Mouse (Mus musculus): ENCODE measurements around the gene Ssna1. TPM values are rescaled to one million over a fixed set of nuclear protein-coding genes. Genes with fewer than 3 reads are reported as not detected.

Gene Ssna1
- polyA plus RNA-seq, 2 experiments: 76.0 to 145 TPM

GRCm38 (mm10) chr2:25223681-25224491 is 48.4 kb downstream of the Ssna1 start:
- Histone ChIP-seq H3K4me1 (replicated peaks; ENCODE audit: control insufficient read depth in 2 of 2, insufficient read depth in 2 of 2, low read length in 1 of 2) (peaks cover 5 to 13% of the 10 kb centered on the region in 2 experiments), H3K4me3 (ENCODE audit: insufficient read depth in 1 of 2, low read depth in 2 of 2, low read length in 2 of 2) (peak overlapping the region; percentile 90 to 96), H3K9me3 (ENCODE audit: control insufficient read depth, low read length) (no peaks in the 10 kb centered on the region), H3K27me3 (ENCODE audit: control insufficient read depth, insufficient read depth, low read length) (no peaks in the 10 kb centered on the region), H3K4me2 (ENCODE audit: low read depth) (peak overlapping the region; percentile 81), H3K27ac (peak overlapping the region; percentile 100), H3K36me3 (replicated peaks; ENCODE audit: control insufficient read depth, insufficient read depth, low read depth) (peaks cover 24% of the 10 kb centered on the region), H3K9ac (replicated peaks) (peak overlapping the region; percentile 100)
- TF ChIP-seq EP300 (IDR thresholded peaks at IDR 0.05; ENCODE audit: low read depth) (peak; percentile 39; the same call in 1 of the 2 replicates), CTCF (IDR thresholded peaks at IDR 0.05; ENCODE audit: low read depth) (no peak)
- ATAC-seq (ENCODE audit: insufficient read depth): peak; percentile 76
- WGBS (ENCODE audit: insufficient replicate concordance): under 1% methylated on average over 52 of the region's 53 CpGs
- DNase-seq (ENCODE audit: low read depth in 3 of 3, low spot score in 3 of 3): peak; percentile 86 to 90 (median 87)

- 0 out of 4 replicates have a peak overlapping the region, but pooled peaks of 1 of the 2 experiments have one; percentile 8 for H3K4me3 ChIP-seq (ENCODE audit: insufficient read depth in 1 of 2, low read depth in 2 of 2, low read length in 2 of 2)
- no peak overlapping the region for H3K4me2 ChIP-seq (ENCODE audit: low read depth)
- peaks cover 5 to 10% of the 10 kb centered on the region in 2 experiments for H3K4me1 ChIP-seq (replicated peaks; ENCODE audit: control insufficient read depth in 2 of 2, insufficient read depth in 2 of 2, low read length in 1 of 2)
- no peak overlapping the region for H3K27ac ChIP-seq
- ATAC-seq (ENCODE audit: insufficient read depth) (no peak), DNase-seq (ENCODE audit: low read depth in 3 of 3, low spot score in 3 of 3) (no peak)
- WGBS (ENCODE audit: insufficient replicate concordance): 61% methylated on average over 5 of the region's 5 CpGs
- no peaks in the 10 kb centered on the region for H3K9me3 ChIP-seq (ENCODE audit: control insufficient read depth, low read length)
- TF ChIP-seq EP300 (IDR thresholded peaks at IDR 0.05; ENCODE audit: low read depth): no peak
- TF ChIP-seq CTCF (IDR thresholded peaks at IDR 0.05; ENCODE audit: low read depth): no peak
- H3K9ac ChIP-seq (replicated peaks): no peak overlapping the region
- H3K36me3 ChIP-seq (replicated peaks; ENCODE audit: control insufficient read depth, insufficient read depth, low read depth): peaks cover 24% of the 10 kb centered on the region
- no peaks in the 10 kb centered on the region for H3K27me3 ChIP-seq (ENCODE audit: control insufficient read depth, insufficient read depth, low read length)
Measured at GRCm38 (mm10) chr2:25221331-25221772, 50.9 kb downstream of the Ssna1 start.

Other genes starting within 250 kb of the Ssna1 start
Only the 30 nearest of the 34 such genes appear.
- 4.9 and 5.3 TPM in 2 replicates for gene Entpd8, start 192.1 kb downstream of the Ssna1 start, polyA plus RNA-seq (2012; rRNA removed)
- 2.3 and 3.6 TPM in 2 replicates for gene Entpd8, start 192.1 kb downstream of the Ssna1 start, polyA plus RNA-seq (2014; fragmentation: Nextera tagmentation; extraction: Ambion mirVana)
- gene Noxa1, start 177.3 kb downstream of the Ssna1 start, polyA plus RNA-seq (2012; rRNA removed): 0.95 and 1.1 TPM in 2 replicates
- gene Noxa1, start 177.3 kb downstream of the Ssna1 start, polyA plus RNA-seq (2014; fragmentation: Nextera tagmentation; extraction: Ambion mirVana): 1.2 and 1.8 TPM in 2 replicates
- gene Nrarp, start 91.7 kb downstream of the Ssna1 start, polyA plus RNA-seq (2012; rRNA removed): 3.7 and 3.9 TPM in 2 replicates
- gene Nrarp, start 91.7 kb downstream of the Ssna1 start, polyA plus RNA-seq (2014; fragmentation: Nextera tagmentation; extraction: Ambion mirVana): 1.8 and 1.9 TPM in 2 replicates
- 3.7 and 4.1 TPM in 2 replicates for gene Tor4a, start 75.6 kb downstream of the Ssna1 start, polyA plus RNA-seq (2012; rRNA removed)
- 4.9 and 5.7 TPM in 2 replicates for gene Tor4a, start 75.6 kb downstream of the Ssna1 start, polyA plus RNA-seq (2014; fragmentation: Nextera tagmentation; extraction: Ambion mirVana)
- gene Nelfb, start 60.9 kb downstream of the Ssna1 start, polyA plus RNA-seq (2012; rRNA removed): 18.7 and 21.3 TPM in 2 replicates
- gene Nelfb, start 60.9 kb downstream of the Ssna1 start, polyA plus RNA-seq (2014; fragmentation: Nextera tagmentation; extraction: Ambion mirVana): 23.7 and 27.3 TPM in 2 replicates
- gene Stpg3, start 57.8 kb downstream of the Ssna1 start, polyA plus RNA-seq (2012; rRNA removed): not detected in 2 replicates
- gene Stpg3, start 57.8 kb downstream of the Ssna1 start, polyA plus RNA-seq (2014; fragmentation: Nextera tagmentation; extraction: Ambion mirVana): not detected in 2 replicates
- 0.04 TPM in 1 of 2 replicates, not detected in the other for gene Fam166a, start 53.7 kb downstream of the Ssna1 start, polyA plus RNA-seq (2012; rRNA removed)
- gene Fam166a, start 53.7 kb downstream of the Ssna1 start, polyA plus RNA-seq (2014; fragmentation: Nextera tagmentation; extraction: Ambion mirVana): 0.96 TPM in 1 of 2 replicates, not detected in the other
- gene Tubb4b, start 47.7 kb downstream of the Ssna1 start, polyA plus RNA-seq (2012; rRNA removed): 571 and 676 TPM in 2 replicates
- 561 and 604 TPM in 2 replicates for gene Tubb4b, start 47.7 kb downstream of the Ssna1 start, polyA plus RNA-seq (2014; fragmentation: Nextera tagmentation; extraction: Ambion mirVana)
- 0.01 and 0.05 TPM in 2 replicates for gene Slc34a3, start 38.1 kb downstream of the Ssna1 start, polyA plus RNA-seq (2012; rRNA removed)
- not detected in 2 replicates for gene Slc34a3, start 38.1 kb downstream of the Ssna1 start, polyA plus RNA-seq (2014; fragmentation: Nextera tagmentation; extraction: Ambion mirVana)
- not detected in 2 replicates for gene Rnf224, start 35.7 kb downstream of the Ssna1 start, polyA plus RNA-seq (2012; rRNA removed)
- gene Rnf224, start 35.7 kb downstream of the Ssna1 start, polyA plus RNA-seq (2014; fragmentation: Nextera tagmentation; extraction: Ambion mirVana): not detected in 2 replicates
- gene Rnf208, start 30.2 kb downstream of the Ssna1 start, polyA plus RNA-seq (2012; rRNA removed): 0.93 and 1.3 TPM in 2 replicates
- 0.09 and 0.16 TPM in 2 replicates for gene Rnf208, start 30.2 kb downstream of the Ssna1 start, polyA plus RNA-seq (2014; fragmentation: Nextera tagmentation; extraction: Ambion mirVana)
- gene Cysrt1, start 30.0 kb downstream of the Ssna1 start, polyA plus RNA-seq (2012; rRNA removed): not detected in 2 replicates
- gene Cysrt1, start 30.0 kb downstream of the Ssna1 start, polyA plus RNA-seq (2014; fragmentation: Nextera tagmentation; extraction: Ambion mirVana): not detected in 2 replicates
- gene AL732309.1, start 25.6 kb downstream of the Ssna1 start, polyA plus RNA-seq (2012; rRNA removed): 5.4 and 5.6 TPM in 2 replicates
- 1.4 and 1.9 TPM in 2 replicates for gene AL732309.1, start 25.6 kb downstream of the Ssna1 start, polyA plus RNA-seq (2014; fragmentation: Nextera tagmentation; extraction: Ambion mirVana)
- gene Tmem203, start 17.0 kb downstream of the Ssna1 start, polyA plus RNA-seq (2012; rRNA removed): 8.8 and 12.4 TPM in 2 replicates
- gene Tmem203, start 17.0 kb downstream of the Ssna1 start, polyA plus RNA-seq (2014; fragmentation: Nextera tagmentation; extraction: Ambion mirVana): 8.8 and 9.4 TPM in 2 replicates
- gene Tprn, start 9.8 kb downstream of the Ssna1 start, polyA plus RNA-seq (2012; rRNA removed): 1.6 and 2.6 TPM in 2 replicates
- 2.4 and 3.2 TPM in 2 replicates for gene Tprn, start 9.8 kb downstream of the Ssna1 start, polyA plus RNA-seq (2014; fragmentation: Nextera tagmentation; extraction: Ambion mirVana)
- 20.5 and 23.8 TPM in 2 replicates for gene Anapc2, start within 50 bp of the Ssna1 start, polyA plus RNA-seq (2012; rRNA removed)
- gene Anapc2, start within 50 bp of the Ssna1 start, polyA plus RNA-seq (2014; fragmentation: Nextera tagmentation; extraction: Ambion mirVana): 30.2 TPM in 2 replicates
- gene Tmem210, start 15.7 kb upstream of the Ssna1 start, polyA plus RNA-seq (2012; rRNA removed): not detected in 2 replicates
- gene Tmem210, start 15.7 kb upstream of the Ssna1 start, polyA plus RNA-seq (2014; fragmentation: Nextera tagmentation; extraction: Ambion mirVana): not detected in 2 replicates
- not detected in 2 replicates for gene Lrrc26, start 17.5 kb upstream of the Ssna1 start, polyA plus RNA-seq (2012; rRNA removed)
- not detected in 2 replicates for gene Lrrc26, start 17.5 kb upstream of the Ssna1 start, polyA plus RNA-seq (2014; fragmentation: Nextera tagmentation; extraction: Ambion mirVana)
- gene Grin1, start 46.7 kb upstream of the Ssna1 start, polyA plus RNA-seq (2012; rRNA removed): 0.02 and 0.05 TPM in 2 replicates
- 0.06 and 0.14 TPM in 2 replicates for gene Grin1, start 46.7 kb upstream of the Ssna1 start, polyA plus RNA-seq (2014; fragmentation: Nextera tagmentation; extraction: Ambion mirVana)
- gene Man1b1, start 59.9 kb upstream of the Ssna1 start, polyA plus RNA-seq (2012; rRNA removed): 5.3 and 6.6 TPM in 2 replicates
- gene Man1b1, start 59.9 kb upstream of the Ssna1 start, polyA plus RNA-seq (2014; fragmentation: Nextera tagmentation; extraction: Ambion mirVana): 25.4 and 28.2 TPM in 2 replicates
- 9.3 and 10.6 TPM in 2 replicates for gene Dpp7, start 83.9 kb upstream of the Ssna1 start, polyA plus RNA-seq (2012; rRNA removed)
- gene Dpp7, start 83.9 kb upstream of the Ssna1 start, polyA plus RNA-seq (2014; fragmentation: Nextera tagmentation; extraction: Ambion mirVana): 9.4 and 12.8 TPM in 2 replicates
- gene Uap1l1, start 93.2 kb upstream of the Ssna1 start, polyA plus RNA-seq (2012; rRNA removed): 2.9 and 3.8 TPM in 2 replicates
- 9.3 and 14.1 TPM in 2 replicates for gene Uap1l1, start 93.2 kb upstream of the Ssna1 start, polyA plus RNA-seq (2014; fragmentation: Nextera tagmentation; extraction: Ambion mirVana)
- 20.1 and 21.5 TPM in 2 replicates for gene Sapcd2, start 99.9 kb upstream of the Ssna1 start, polyA plus RNA-seq (2012; rRNA removed)
- 17.9 and 20.5 TPM in 2 replicates for gene Sapcd2, start 99.9 kb upstream of the Ssna1 start, polyA plus RNA-seq (2014; fragmentation: Nextera tagmentation; extraction: Ambion mirVana)
- gene Entpd2, start 123.4 kb upstream of the Ssna1 start, polyA plus RNA-seq (2012; rRNA removed): 0.18 and 0.30 TPM in 2 replicates
- gene Entpd2, start 123.4 kb upstream of the Ssna1 start, polyA plus RNA-seq (2014; fragmentation: Nextera tagmentation; extraction: Ambion mirVana): 0.23 TPM in 1 of 2 replicates, not detected in the other
- gene Npdc1, start 126.9 kb upstream of the Ssna1 start, polyA plus RNA-seq (2012; rRNA removed): 3.4 and 3.9 TPM in 2 replicates
- 2.4 and 2.7 TPM in 2 replicates for gene Npdc1, start 126.9 kb upstream of the Ssna1 start, polyA plus RNA-seq (2014; fragmentation: Nextera tagmentation; extraction: Ambion mirVana)
- gene Fut7, start 150.8 kb upstream of the Ssna1 start, polyA plus RNA-seq (2012; rRNA removed): 0.55 and 0.58 TPM in 2 replicates
- gene Fut7, start 150.8 kb upstream of the Ssna1 start, polyA plus RNA-seq (2014; fragmentation: Nextera tagmentation; extraction: Ambion mirVana): 0.34 and 0.90 TPM in 2 replicates
- 2.4 and 2.5 TPM in 2 replicates for gene Abca2, start 156.3 kb upstream of the Ssna1 start, polyA plus RNA-seq (2012; rRNA removed)
- gene Abca2, start 156.3 kb upstream of the Ssna1 start, polyA plus RNA-seq (2014; fragmentation: Nextera tagmentation; extraction: Ambion mirVana): 0.91 and 1.1 TPM in 2 replicates
- gene Clic3, start 184.4 kb upstream of the Ssna1 start, polyA plus RNA-seq (2012; rRNA removed): 0.08 and 0.32 TPM in 2 replicates
- gene Clic3, start 184.4 kb upstream of the Ssna1 start, polyA plus RNA-seq (2014; fragmentation: Nextera tagmentation; extraction: Ambion mirVana): 0.18 and 0.27 TPM in 2 replicates
- gene Paxx, start 188.7 kb upstream of the Ssna1 start, polyA plus RNA-seq (2012; rRNA removed): 7.9 and 9.2 TPM in 2 replicates
- gene Paxx, start 188.7 kb upstream of the Ssna1 start, polyA plus RNA-seq (2014; fragmentation: Nextera tagmentation; extraction: Ambion mirVana): 6.3 and 7.3 TPM in 2 replicates
- 0.47 and 0.96 TPM in 2 replicates for gene Ptgds, start 197.6 kb upstream of the Ssna1 start, polyA plus RNA-seq (2012; rRNA removed)
- 0.17 TPM in 1 of 2 replicates, not detected in the other for gene Ptgds, start 197.6 kb upstream of the Ssna1 start, polyA plus RNA-seq (2014; fragmentation: Nextera tagmentation; extraction: Ambion mirVana)

Data from liver, embryonic 14.5 days (tissue).